Mouse (Mus musculus) adrenal gland, postnatal 10 days (tissue): ENCODE measurements around the gene Esyt1. TPM values are rescaled to one million over a fixed set of nuclear protein-coding genes. Genes with fewer than 3 reads are reported as not detected.
"Not testable (repeated sequence)": the region's sequence is repeated elsewhere in the genome, so short reads cannot be mapped to it uniquely, and the experiment has no call there.

Experiments used
- DNase-seq: peaks from one replicate; pipeline ENCODE4 v3.0.0; 2021; ENCODE audit warnings: mixed read lengths
- total RNA-seq, 2 experiments: library from RNA; stranded (reverse); gene quantifications; 2 replicates each; pipeline ENCODE4 v1.2.3; 2021

Gene Esyt1
- total RNA-seq, 2 experiments from 2014 or later: 31.5 to 41.5 TPM

GRCm38 (mm10) chr10:128504641-128505370 lies 20.9 kb downstream of the Esyt1 start:
- DNase-seq: no peak

GRCm38 (mm10) chr10:128504012-128504411 lies 21.7 kb downstream of the Esyt1 start:
- no peak for DNase-seq

- no peak for DNase-seq
These were observed 22.1 kb downstream of the Esyt1 start for GRCm38 (mm10) chr10:128503532-128503931.

- peak; percentile 72 for DNase-seq
These were observed 23.3 kb downstream of the Esyt1 start for GRCm38 (mm10) chr10:128502341-128502740.

- peak; percentile 75 for DNase-seq
These were observed 26.5 kb downstream of the Esyt1 start for GRCm38 (mm10) chr10:128499116-128499671.

GRCm38 (mm10) chr10:128498590-128498989 lies 27.1 kb downstream of the Esyt1 start, which contains the start of gene Myl6b:
Myl6b (minus strand) TSS chr10:128498685.
- DNase-seq: peak; percentile 95

- DNase-seq: no peak
These were observed 28.4 kb downstream of the Esyt1 start for GRCm38 (mm10) chr10:128497134-128497737.

- DNase-seq: no peak
These were observed 29.1 kb downstream of the Esyt1 start for GRCm38 (mm10) chr10:128496509-128497077.

GRCm38 (mm10) chr10:128495903-128496302 lies 29.8 kb downstream of the Esyt1 start:
- no peak for DNase-seq

- DNase-seq: no peak
These were observed 30.4 kb downstream of the Esyt1 start for GRCm38 (mm10) chr10:128495270-128495669.

- no peak for DNase-seq
These were observed 30.9 kb downstream of the Esyt1 start for GRCm38 (mm10) chr10:128494667-128495245.

- peak; percentile 98 for DNase-seq
These were observed 31.7 kb downstream of the Esyt1 start, which contains the start of gene Myl6 for GRCm38 (mm10) chr10:128493695-128494666. Myl6 (minus strand) TSS chr10:128494145.

GRCm38 (mm10) chr10:128493319-128493694 lies 32.4 kb downstream of the Esyt1 start:
- no peak for DNase-seq

- peak; percentile 72 for DNase-seq
These were observed 32.9 kb downstream of the Esyt1 start for GRCm38 (mm10) chr10:128492633-128493311.

GRCm38 (mm10) chr10:128492051-128492450 lies 33.6 kb downstream of the Esyt1 start:
- DNase-seq: not testable (repeated sequence)

- DNase-seq: peak; percentile 46
These were observed 34.2 kb downstream of the Esyt1 start for GRCm38 (mm10) chr10:128491495-128491894.

- DNase-seq: no peak
These were observed 34.8 kb downstream of the Esyt1 start for GRCm38 (mm10) chr10:128490912-128491311.

- DNase-seq: no peak
These were observed 35.4 kb downstream of the Esyt1 start for GRCm38 (mm10) chr10:128490232-128490631.

GRCm38 (mm10) chr10:128489785-128490184 lies 35.9 kb downstream of the Esyt1 start:
- DNase-seq: no peak

GRCm38 (mm10) chr10:128489380-128489779 lies 36.3 kb downstream of the Esyt1 start:
- no peak for DNase-seq

- no peak for DNase-seq
These were observed 36.9 kb downstream of the Esyt1 start for GRCm38 (mm10) chr10:128488776-128489175.
